Mouse (Mus musculus) intestine, embryonic 15.5 days (tissue): ENCODE data around the gene Olfr77. TPM values are rescaled to one million over a fixed set of nuclear protein-coding genes. Genes with fewer than 3 reads are reported as not detected.
A peak's percentile ranks its signal among the peaks of the same experiment; 100 is the strongest.

Experiments
- ATAC-seq: fragments of 200-750 bp; cut with Nextera tagmentation; 2 replicates; pipeline ENCODE4 v1.8.0; 2017; ENCODE audit warnings: moderate TSS enrichment, moderate library complexity
- H3K27ac ChIP-seq: fragments of 300-500 bp; sonication (generic); 2 replicates; pipeline ENCODE4 v1.5.1; 2015; ENCODE audit warnings: mild to moderate bottlenecking, inconsistent platforms
- H3K27me3 ChIP-seq: fragments of 300-500 bp; sonication (generic); replicated peaks from 2 replicates; pipeline ENCODE4 v1.6.1; 2015; ENCODE audit warnings: inconsistent platforms
- H3K36me3 ChIP-seq: fragments of 300-500 bp; sonication (generic); 2 replicates; pipeline ENCODE4 v1.6.1; 2015; ENCODE audit warnings: inconsistent platforms
- H3K4me1 ChIP-seq: fragments of 300-500 bp; sonication (generic); replicated peaks from 2 replicates; pipeline ENCODE4 v1.6.1; 2015; ENCODE audit warnings: inconsistent platforms
- H3K4me2 ChIP-seq: fragments of 300-500 bp; sonication (generic); replicated peaks from 2 replicates; pipeline ENCODE4 v1.6.1; 2015; ENCODE audit warnings: mild to moderate bottlenecking, inconsistent platforms
- H3K4me3 ChIP-seq: fragments of 300-500 bp; sonication (generic); replicated peaks from 2 replicates; pipeline ENCODE4 v1.5.1; 2015; ENCODE audit warnings: inconsistent platforms
- H3K9ac ChIP-seq: fragments of 300-500 bp; sonication (generic); 2 replicates; pipeline ENCODE4 v1.6.1; 2015; ENCODE audit warnings: inconsistent platforms
- H3K9me3 ChIP-seq: fragments of 300-500 bp; sonication (generic); 2 replicates; pipeline ENCODE4 v1.6.1; 2016; ENCODE audit warnings: inconsistent platforms
- WGBS: fragments of 180-500 bp; shearing (Covaris S2); methylation state at CpG from one replicate; pipeline ENCODE4 v1.1.7; 2015; 5-methylcytosine and 5-hydroxymethylcytosine counted together
- polyA plus RNA-seq: library from polyadenylated mRNA; unstranded; fragments of >200 nt; fragmentation: Nextera tagmentation; extraction: Ambion mirVana; gene quantifications from 2 replicates; pipeline ENCODE4 v1.2.1, GENCODE M21; 2015

Gene Olfr77
- polyA plus RNA-seq: 0.28 and 0.31 TPM in 2 replicates

DNA sequence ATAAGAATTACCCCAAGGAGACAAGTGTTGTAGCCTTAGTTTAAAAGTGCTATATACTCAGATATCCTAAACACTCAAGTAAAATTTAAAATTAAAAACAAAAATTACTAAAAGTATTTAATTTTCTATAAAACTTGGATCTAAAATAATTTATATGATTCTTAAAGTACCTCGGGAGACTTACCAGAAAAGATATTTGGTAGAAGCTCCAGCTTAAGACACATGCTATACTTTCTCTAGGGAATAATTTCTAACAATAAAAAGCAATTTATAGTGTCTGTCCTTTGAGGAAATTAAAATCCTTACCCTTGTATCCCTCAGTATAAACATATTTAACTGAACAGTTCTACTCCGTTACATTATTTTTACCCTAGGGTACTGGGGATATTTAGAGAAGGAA, at the start of gene Olfr77:
TSS of gene Olfr77 (plus strand) at position 301 of the 400 bp plus-strand sequence.
- H3K9ac ChIP-seq: no peak within 1 kb of the TSS
- no peak within 1 kb of the TSS for H3K4me3 ChIP-seq
- no peak for ATAC-seq
- H3K4me1 ChIP-seq: no peaks in the 10 kb centered on the region
- no peak within 1 kb of the TSS for H3K27ac ChIP-seq
- no peaks in the 10 kb centered on the region for H3K27me3 ChIP-seq
- 91% methylated on average over 2 of the region's 2 CpGs for WGBS
- no peaks in the 10 kb centered on the region for H3K9me3 ChIP-seq
- H3K4me2 ChIP-seq: no peak within 1 kb of the TSS
- no peaks in the 10 kb centered on the region for H3K36me3 ChIP-seq

DNA sequence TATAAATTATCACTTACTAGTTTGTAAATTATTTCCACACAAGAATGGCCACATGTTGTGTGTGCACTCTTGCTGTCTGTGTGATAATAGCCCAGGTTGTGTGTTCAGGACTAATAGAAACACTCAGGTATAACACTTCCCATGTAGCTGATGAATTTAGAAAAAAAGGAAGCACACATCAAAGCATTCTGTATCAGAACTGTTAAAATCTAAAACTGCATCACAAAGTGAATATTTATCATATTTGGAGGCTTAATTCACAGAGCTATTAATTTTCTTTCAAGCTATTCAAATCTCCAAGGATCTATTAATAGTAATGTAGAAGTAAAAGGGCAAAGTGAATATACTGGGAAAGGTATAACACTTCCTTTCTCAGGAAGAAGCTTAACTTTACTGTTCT, 28.8 kb upstream of the Olfr77 start, which contains the start of gene Olfr862:
TSS of gene Olfr862 (minus strand) at position 101 of the 400 bp plus-strand sequence.
- Histone ChIP-seq H3K9ac (no peak within 1 kb of the TSS), H3K27me3 (no peaks in the 10 kb centered on the region), H3K36me3 (no peaks in the 10 kb centered on the region), H3K27ac (no peak within 1 kb of the TSS), H3K4me2 (no peak within 1 kb of the TSS), H3K4me1 (no peaks in the 10 kb centered on the region), H3K9me3 (no peaks in the 10 kb centered on the region), H3K4me3 (no peak within 1 kb of the TSS)
- ATAC-seq: no peak

DNA sequence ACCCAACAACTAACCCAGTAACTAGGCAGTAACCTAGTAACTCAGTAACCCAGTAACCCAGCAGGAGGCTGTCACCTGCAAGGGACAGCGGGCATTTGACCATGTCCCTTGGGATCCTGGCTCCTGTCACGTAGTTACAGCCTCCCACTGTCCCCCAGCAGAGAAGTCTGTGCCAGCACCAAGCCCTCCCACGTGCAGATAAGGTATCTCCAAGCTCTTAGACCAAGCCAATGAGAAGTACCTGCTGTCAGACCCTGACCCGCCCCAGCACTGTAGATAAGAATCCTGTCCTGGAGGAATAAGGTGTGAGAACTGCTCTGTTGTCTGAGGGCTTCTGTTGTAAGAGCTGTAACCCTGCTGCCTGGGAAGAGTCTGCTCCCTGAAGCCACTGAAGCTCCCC, 5.5 kb upstream of the Olfr77 start:
- Histone ChIP-seq H3K27me3 (no peaks in the 10 kb centered on the region), H3K9me3 (no peaks in the 10 kb centered on the region), H3K4me3 (no peak overlapping the region), H3K27ac (no peak overlapping the region), H3K36me3 (no peaks in the 10 kb centered on the region), H3K4me1 (no peaks in the 10 kb centered on the region), H3K4me2 (no peak overlapping the region), H3K9ac (no peak overlapping the region)
- ATAC-seq: peak; percentile 28; the same call in 1 of the 2 replicates
- WGBS: 56% methylated on average over 4 of the region's 4 CpGs

Other genes with a start within 250 kb of the Olfr77 start
- not detected in 2 replicates for gene Olfr857, start 207.4 kb upstream of the Olfr77 start, polyA plus RNA-seq
- gene Olfr58, start 136.6 kb upstream of the Olfr77 start, polyA plus RNA-seq: not detected in 2 replicates
- gene Olfr859, start 112.0 kb upstream of the Olfr77 start, polyA plus RNA-seq: not detected in 2 replicates
- gene Olfr860, start 67.1 kb upstream of the Olfr77 start, polyA plus RNA-seq: not detected in 2 replicates
- not detected in 2 replicates for gene Olfr862, start 28.9 kb upstream of the Olfr77 start, polyA plus RNA-seq
- gene Olfr866, start 111.2 kb downstream of the Olfr77 start, polyA plus RNA-seq: not detected in 2 replicates
- not detected in 2 replicates for gene Olfr867, start 140.7 kb downstream of the Olfr77 start, polyA plus RNA-seq
- gene Olfr868, start 181.8 kb downstream of the Olfr77 start, polyA plus RNA-seq: not detected in 2 replicates
- gene Olfr869, start 212.1 kb downstream of the Olfr77 start, polyA plus RNA-seq: not detected in 2 replicates